Mouse (Mus musculus): ENCODE data around the gene Tbc1d1. TPM values are rescaled to one million over a fixed set of nuclear protein-coding genes. Genes with fewer than 3 reads are reported as not detected.
A peak's percentile ranks its signal among the peaks of the same experiment; 100 is the strongest.

Gene Tbc1d1
- total RNA-seq, 1 experiment: 31.1 TPM

DNA sequence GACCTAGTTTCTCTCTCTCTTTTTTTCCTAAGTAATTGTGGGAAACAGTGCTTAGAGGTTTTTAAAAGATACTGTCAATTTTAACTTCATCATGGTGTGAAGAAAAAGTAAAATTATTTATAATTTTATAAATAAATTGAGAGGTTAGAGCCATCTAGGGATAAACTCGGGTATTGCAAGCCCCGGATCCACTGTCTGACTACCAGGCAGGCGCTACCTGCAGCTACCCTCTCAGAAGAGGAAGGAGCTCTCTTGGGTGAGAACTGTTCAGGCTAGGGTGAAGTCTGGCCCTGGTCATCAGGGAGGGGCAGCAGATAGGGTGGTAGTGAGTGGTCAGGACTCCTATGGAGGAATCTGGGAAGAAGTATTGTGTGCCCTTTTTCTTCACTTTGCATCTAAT is 109.0 kb downstream of the Tbc1d1 start:
- Histone ChIP-seq H3K27ac (ENCODE audit: insufficient read depth, low read depth, low read length, poor library complexity, severe bottlenecking) (no peak overlapping the region), H3K36me3 (ENCODE audit: control insufficient read depth, insufficient read depth, low read length, poor library complexity, severe bottlenecking) (peaks cover 4% of the 10 kb centered on the region; the same call in 1 of the 2 replicates), H3K4me3 (ENCODE audit: insufficient read depth in 1 of 2, low read depth in 1 of 2, low read length in 2 of 2, poor library complexity in 1 of 2, severe bottlenecking in 1 of 2) (no peak overlapping the region), H3K9me3 (ENCODE audit: control insufficient read depth, insufficient read depth, low read depth, low read length) (no peaks in the 10 kb centered on the region), H3K9ac (ENCODE audit: insufficient read depth, low read depth, low read length, poor library complexity, severe bottlenecking) (no peak overlapping the region), H3K4me1 (ENCODE audit: control insufficient read depth in 2 of 2, insufficient read depth in 2 of 2, low read length in 2 of 2, poor library complexity in 1 of 2) (peaks cover 0 to 4% of the 10 kb centered on the region in 2 experiments; a peak in 1 of 4 replicates)
- no peak for DNase-seq (ENCODE audit: low read depth, low spot score)
- TF ChIP-seq ZNF384 (IDR thresholded peaks at IDR 0.05; ENCODE audit: low read depth, low read length): no peak
- TF ChIP-seq CHD2 (IDR thresholded peaks at IDR 0.05; ENCODE audit: low read depth, low read length): no peak
- no peak for TF ChIP-seq ZC3H11A (IDR thresholded peaks at IDR 0.05; ENCODE audit: borderline replicate concordance, low read depth, low read length)
- TF ChIP-seq MAFK (IDR thresholded peaks at IDR 0.05; ENCODE audit: insufficient read depth, low read depth, low read length): no peak
- no peak for TF ChIP-seq HCFC1 (IDR thresholded peaks at IDR 0.05; ENCODE audit: borderline replicate concordance, insufficient read depth, low read length)
- in situ Hi-C loops (cut with MboI; ENCODE audit: low sequenced_read_pairs in 2 of 2, unreplicated experiment in 2 of 2): no loop called here

DNA sequence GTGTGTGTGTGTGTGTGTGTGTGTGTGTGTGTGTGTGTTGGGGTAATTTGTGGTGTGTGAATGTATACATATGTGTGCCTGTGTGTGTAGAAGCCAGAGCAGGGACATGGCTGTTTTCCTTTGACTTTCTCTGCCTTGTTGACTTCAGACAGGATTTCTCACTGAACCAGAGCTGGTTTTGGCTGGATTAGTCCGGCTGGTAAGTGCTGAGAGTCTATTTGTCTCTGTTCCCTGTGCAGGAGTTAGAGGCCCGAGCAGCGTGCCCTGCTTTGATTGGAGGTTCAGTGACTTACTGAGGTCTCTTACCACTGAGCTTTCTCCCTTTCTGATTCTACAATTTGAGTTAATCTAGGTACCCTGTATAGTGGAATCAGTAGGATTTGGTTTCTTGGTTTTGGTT is 109.8 kb downstream of the Tbc1d1 start:
- DNase-seq (ENCODE audit: low read depth, low spot score): peak; percentile 61
- no peak overlapping the region for H3K4me3 ChIP-seq (ENCODE audit: insufficient read depth in 1 of 2, low read depth in 1 of 2, low read length in 2 of 2, poor library complexity in 1 of 2, severe bottlenecking in 1 of 2)
- peaks cover 0 to 4% of the 10 kb centered on the region in 2 experiments; a peak in 1 of 4 replicates for H3K4me1 ChIP-seq (ENCODE audit: control insufficient read depth in 2 of 2, insufficient read depth in 2 of 2, low read length in 2 of 2, poor library complexity in 1 of 2)
- in situ Hi-C loops (cut with MboI; ENCODE audit: low sequenced_read_pairs in 2 of 2, unreplicated experiment in 2 of 2): no loop called here
- H3K27ac ChIP-seq (ENCODE audit: insufficient read depth, low read depth, low read length, poor library complexity, severe bottlenecking): no peak overlapping the region
- H3K9ac ChIP-seq (ENCODE audit: insufficient read depth, low read depth, low read length, poor library complexity, severe bottlenecking): no peak overlapping the region
- H3K9me3 ChIP-seq (ENCODE audit: control insufficient read depth, insufficient read depth, low read depth, low read length): no peaks in the 10 kb centered on the region
- TF ChIP-seq CHD2 (IDR thresholded peaks at IDR 0.05; ENCODE audit: low read depth, low read length) (no peak), HCFC1 (IDR thresholded peaks at IDR 0.05; ENCODE audit: borderline replicate concordance, insufficient read depth, low read length) (no peak), ZC3H11A (IDR thresholded peaks at IDR 0.05; ENCODE audit: borderline replicate concordance, low read depth, low read length) (no peak), ZNF384 (IDR thresholded peaks at IDR 0.05; ENCODE audit: low read depth, low read length) (no peak), MAFK (IDR thresholded peaks at IDR 0.05; ENCODE audit: insufficient read depth, low read depth, low read length) (no peak)
- H3K36me3 ChIP-seq (ENCODE audit: control insufficient read depth, insufficient read depth, low read length, poor library complexity, severe bottlenecking): peaks cover 4% of the 10 kb centered on the region; the same call in 1 of the 2 replicates

- Histone ChIP-seq H3K4me3 (ENCODE audit: insufficient read depth in 1 of 2, low read depth in 1 of 2, low read length in 2 of 2, poor library complexity in 1 of 2, severe bottlenecking in 1 of 2) (no peak overlapping the region), H3K27ac (ENCODE audit: insufficient read depth, low read depth, low read length, poor library complexity, severe bottlenecking) (no peak overlapping the region), H3K9me3 (ENCODE audit: control insufficient read depth, insufficient read depth, low read depth, low read length) (no peaks in the 10 kb centered on the region), H3K4me1 (ENCODE audit: control insufficient read depth in 2 of 2, insufficient read depth in 2 of 2, low read length in 2 of 2, poor library complexity in 1 of 2) (peaks cover 0 to 4% of the 10 kb centered on the region in 2 experiments; a peak in 1 of 4 replicates), H3K36me3 (ENCODE audit: control insufficient read depth, insufficient read depth, low read length, poor library complexity, severe bottlenecking) (peaks cover 10% of the 10 kb centered on the region; the same call in 1 of the 2 replicates), H3K9ac (ENCODE audit: insufficient read depth, low read depth, low read length, poor library complexity, severe bottlenecking) (no peak overlapping the region)
- DNase-seq (ENCODE audit: low read depth, low spot score): no peak
- no peak for TF ChIP-seq MAFK (IDR thresholded peaks at IDR 0.05; ENCODE audit: insufficient read depth, low read depth, low read length)
- no peak for TF ChIP-seq ZNF384 (IDR thresholded peaks at IDR 0.05; ENCODE audit: low read depth, low read length)
- TF ChIP-seq ZC3H11A (IDR thresholded peaks at IDR 0.05; ENCODE audit: borderline replicate concordance, low read depth, low read length): no peak
- TF ChIP-seq HCFC1 (IDR thresholded peaks at IDR 0.05; ENCODE audit: borderline replicate concordance, insufficient read depth, low read length): no peak
- no peak for TF ChIP-seq CHD2 (IDR thresholded peaks at IDR 0.05; ENCODE audit: low read depth, low read length)
- in situ Hi-C loops (cut with MboI; ENCODE audit: low sequenced_read_pairs in 2 of 2, unreplicated experiment in 2 of 2): no loop called here
These were observed 110.4 kb downstream of the Tbc1d1 start for GRCm38 (mm10) chr5:64266534-64266933.

DNA sequence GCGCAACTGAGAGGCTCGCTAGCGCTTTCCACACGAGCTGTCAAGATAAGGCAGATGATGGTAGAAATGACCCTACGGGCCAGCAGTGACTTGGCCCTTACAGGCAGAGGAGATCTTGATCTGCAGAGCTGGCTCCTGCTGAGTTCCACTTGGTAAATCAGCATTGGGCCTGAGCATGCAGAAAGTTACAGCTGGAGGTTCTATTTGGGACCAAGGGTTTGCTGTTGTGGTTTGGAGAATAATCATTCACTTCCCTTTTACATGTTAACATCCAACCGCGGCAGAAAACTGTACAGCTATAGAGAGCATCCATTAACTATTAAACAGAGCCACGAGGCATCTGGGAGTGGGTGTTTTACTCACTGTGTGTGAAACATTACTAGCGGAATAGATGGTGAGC is 111.2 kb downstream of the Tbc1d1 start:
- Histone ChIP-seq H3K27ac (ENCODE audit: insufficient read depth, low read depth, low read length, poor library complexity, severe bottlenecking) (no peak overlapping the region), H3K36me3 (ENCODE audit: control insufficient read depth, insufficient read depth, low read length, poor library complexity, severe bottlenecking) (peaks cover 13% of the 10 kb centered on the region), H3K4me3 (ENCODE audit: insufficient read depth in 1 of 2, low read depth in 1 of 2, low read length in 2 of 2, poor library complexity in 1 of 2, severe bottlenecking in 1 of 2) (no peak overlapping the region), H3K9me3 (ENCODE audit: control insufficient read depth, insufficient read depth, low read depth, low read length) (no peaks in the 10 kb centered on the region), H3K9ac (ENCODE audit: insufficient read depth, low read depth, low read length, poor library complexity, severe bottlenecking) (no peak overlapping the region), H3K4me1 (ENCODE audit: control insufficient read depth in 2 of 2, insufficient read depth in 2 of 2, low read length in 2 of 2, poor library complexity in 1 of 2) (peaks cover 0 to 4% of the 10 kb centered on the region in 2 experiments; a peak in 1 of 4 replicates)
- TF ChIP-seq CHD2 (IDR thresholded peaks at IDR 0.05; ENCODE audit: low read depth, low read length) (no peak), ZNF384 (IDR thresholded peaks at IDR 0.05; ENCODE audit: low read depth, low read length) (no peak), HCFC1 (IDR thresholded peaks at IDR 0.05; ENCODE audit: borderline replicate concordance, insufficient read depth, low read length) (no peak), MAFK (IDR thresholded peaks at IDR 0.05; ENCODE audit: insufficient read depth, low read depth, low read length) (no peak), ZC3H11A (IDR thresholded peaks at IDR 0.05; ENCODE audit: borderline replicate concordance, low read depth, low read length) (no peak)
- no peak for DNase-seq (ENCODE audit: low read depth, low spot score)
- in situ Hi-C loops (cut with MboI; ENCODE audit: low sequenced_read_pairs in 2 of 2, unreplicated experiment in 2 of 2): no loop called here

Data from ES-E14 (cell line).